Mouse (Mus musculus) small intestine, adult 2 months (tissue): Measurements from ENCODE around the gene Ttc4. TPM values are rescaled to one million over a fixed set of nuclear protein-coding genes. Genes with fewer than 3 reads are reported as not detected.

ENCODE experiments used
- H3K27ac ChIP-seq: fragments of 200-500 bp; 2 replicates; pipeline ENCODE4 v1.5.1; 2012; ENCODE audit warnings: low read depth, low read length, control low read depth, inconsistent platforms; ENCODE audit not compliant: insufficient read depth
- H3K27me3 ChIP-seq: fragments of 200-500 bp; 2 replicates; pipeline ENCODE4 v1.6.1; 2012; ENCODE audit warnings: mild to moderate bottlenecking, moderate library complexity, low read length, inconsistent platforms; ENCODE audit not compliant: control insufficient read depth, insufficient read depth
- H3K36me3 ChIP-seq: fragments of 200-500 bp; 2 replicates; pipeline ENCODE4 v1.6.1; 2012; ENCODE audit warnings: mild to moderate bottlenecking, low read length, control low read depth, inconsistent platforms; ENCODE audit not compliant: control insufficient read depth, insufficient read depth
- H3K4me1 ChIP-seq: fragments of 200-500 bp; 2 replicates; pipeline ENCODE4 v1.6.1; 2012; ENCODE audit warnings: low read length, inconsistent platforms, mixed read lengths; ENCODE audit not compliant: control insufficient read depth, insufficient read depth, insufficient read length
- H3K4me3 ChIP-seq: fragments of 200-500 bp; 2 replicates; pipeline ENCODE4 v1.5.1; 2012; ENCODE audit warnings: low read depth, mild to moderate bottlenecking, control low read depth, inconsistent platforms, low read length, moderate library complexity
- CTCF ChIP-seq: fragments of 200-500 bp; IDR thresholded peaks from 2 replicates; pipeline ENCODE4 v1.5.1; 2012; ENCODE audit warnings: low read depth, mild to moderate bottlenecking, control low read depth, inconsistent platforms, low read length, moderate library complexity, mixed read lengths; ENCODE audit not compliant: insufficient replicate concordance, insufficient read length; ENCODE audit errors: extremely low read depth
- POLR2A ChIP-seq: fragments of 200-500 bp; IDR thresholded peaks from 2 replicates; pipeline ENCODE4 v1.6.1; 2012; ENCODE audit warnings: low read depth, mild to moderate bottlenecking, control low read depth, inconsistent platforms, low read length, moderate library complexity
- WGBS: fragments of 180-500 bp; shearing (Covaris S2); methylation state at CpG from one replicate; pipeline ENCODE4 v1.1.7; 2018; 5-methylcytosine and 5-hydroxymethylcytosine counted together
- polyA plus RNA-seq: library from polyadenylated mRNA; depleted of rRNA; stranded (reverse); fragments of >200 nt; gene quantifications from 2 replicates; pipeline ENCODE4 v1.2.3, GENCODE M21; 2012

Gene Ttc4
- polyA plus RNA-seq, 1 experiment: 41.4 TPM

DNA sequence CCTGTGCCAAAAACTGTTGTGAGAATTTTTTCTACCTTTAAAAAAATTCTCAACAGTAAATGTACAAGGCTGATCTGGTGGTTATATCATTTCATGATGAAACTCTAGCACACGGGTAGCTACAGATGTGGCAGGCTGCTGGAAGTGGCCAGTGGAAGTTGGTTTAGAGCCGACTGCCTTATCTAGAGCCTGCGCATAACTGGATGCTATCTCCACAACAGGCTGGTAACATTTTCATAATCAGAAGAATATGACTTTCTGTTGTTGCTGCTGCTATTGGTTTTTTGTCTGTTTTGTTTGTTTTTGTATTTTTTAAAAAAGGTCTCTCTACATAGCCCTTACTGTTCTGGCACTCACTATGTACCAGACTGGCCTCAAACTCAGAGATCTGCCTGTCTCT, 26.2 kb downstream of the Ttc4 start:
- H3K4me3 ChIP-seq: no peak overlapping the region
- no peak for TF ChIP-seq CTCF
- no peak for TF ChIP-seq POLR2A
- H3K27ac ChIP-seq: no peak overlapping the region
- H3K27me3 ChIP-seq: no peaks in the 10 kb centered on the region
- peaks cover 3% of the 10 kb centered on the region; the same call in 1 of the 2 replicates for H3K36me3 ChIP-seq
- H3K4me1 ChIP-seq: peaks cover 6% of the 10 kb centered on the region; the same call in 1 of the 2 replicates
- WGBS: 93% methylated on average over 3 of the region's 3 CpGs

DNA sequence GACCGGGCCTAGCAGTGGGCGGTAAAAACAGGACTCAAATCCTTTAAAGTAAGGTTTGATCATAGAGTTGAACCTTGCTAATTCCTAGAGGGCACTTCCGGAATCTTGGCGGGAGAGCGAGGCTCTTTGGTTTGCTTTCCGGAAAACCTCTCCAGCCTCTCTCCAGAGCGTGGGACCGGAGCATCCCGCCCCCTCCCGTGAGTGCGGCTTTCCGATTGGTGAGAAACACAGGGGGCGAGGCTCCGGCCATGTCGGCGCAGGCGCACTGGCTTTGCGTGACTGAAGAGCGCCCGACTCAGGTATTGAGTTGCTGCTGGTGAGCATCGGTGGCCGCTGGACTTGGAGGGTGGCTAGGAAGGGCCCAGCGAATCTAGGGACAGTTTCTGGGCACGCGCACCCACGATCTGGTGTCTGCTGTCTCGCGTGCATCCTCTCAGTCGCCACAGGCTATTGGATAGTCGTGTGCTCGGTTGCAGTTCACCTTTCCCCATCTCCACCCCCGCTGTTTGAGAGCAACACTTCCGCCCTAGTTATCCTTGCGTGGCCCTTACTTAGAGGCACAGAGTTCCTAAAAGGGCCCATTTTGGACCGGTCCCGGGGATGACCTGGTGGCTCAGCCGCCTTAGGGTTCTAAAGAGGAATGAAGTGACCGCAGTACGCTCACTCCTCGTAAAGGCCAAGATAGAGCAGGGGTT, 27.8 kb downstream of the Ttc4 start, which contains the start of gene Pars2:
Gene Pars2, plus strand, starts transcription at position 237 of the 695 bp plus-strand sequence.
- Histone ChIP-seq H3K4me1 (peaks cover 6% of the 10 kb centered on the region; the same call in 1 of the 2 replicates), H3K4me3 (peak within 1 kb of the TSS; percentile 95), H3K27ac (peak within 1 kb of the TSS; percentile 34; the same call in 1 of the 2 replicates), H3K27me3 (no peaks in the 10 kb centered on the region), H3K36me3 (peaks cover 3% of the 10 kb centered on the region; the same call in 1 of the 2 replicates)
- WGBS: under 1% methylated on average over 40 of the region's 40 CpGs
- TF ChIP-seq CTCF (no peak), POLR2A (peak; percentile 61)

DNA sequence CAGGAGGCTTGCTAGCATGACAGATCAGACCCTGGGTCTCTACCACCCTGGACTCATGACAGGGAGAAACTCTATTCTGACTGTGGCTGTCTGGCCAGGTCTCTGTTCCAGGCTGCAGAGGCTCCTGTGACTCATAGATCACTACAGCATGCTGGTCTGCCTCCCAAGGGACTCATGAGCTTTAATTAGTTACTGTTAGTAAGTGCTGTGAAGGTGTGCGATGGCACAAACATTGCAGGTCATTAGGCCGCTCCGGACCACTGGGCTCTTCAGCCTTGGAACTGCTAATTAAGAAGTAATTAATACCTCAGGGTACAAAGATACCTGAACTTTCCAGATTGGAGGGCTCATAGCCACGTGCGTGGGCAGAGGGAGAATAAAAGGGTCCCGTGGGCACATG, 31.6 kb downstream of the Ttc4 start:
- Histone ChIP-seq H3K4me3 (no peak overlapping the region), H3K4me1 (peaks cover 13% of the 10 kb centered on the region), H3K27ac (no peak overlapping the region), H3K36me3 (no peaks in the 10 kb centered on the region), H3K27me3 (no peaks in the 10 kb centered on the region)
- 90% methylated on average over 6 of the region's 6 CpGs for WGBS
- TF ChIP-seq POLR2A: no peak
- no peak for TF ChIP-seq CTCF

DNA sequence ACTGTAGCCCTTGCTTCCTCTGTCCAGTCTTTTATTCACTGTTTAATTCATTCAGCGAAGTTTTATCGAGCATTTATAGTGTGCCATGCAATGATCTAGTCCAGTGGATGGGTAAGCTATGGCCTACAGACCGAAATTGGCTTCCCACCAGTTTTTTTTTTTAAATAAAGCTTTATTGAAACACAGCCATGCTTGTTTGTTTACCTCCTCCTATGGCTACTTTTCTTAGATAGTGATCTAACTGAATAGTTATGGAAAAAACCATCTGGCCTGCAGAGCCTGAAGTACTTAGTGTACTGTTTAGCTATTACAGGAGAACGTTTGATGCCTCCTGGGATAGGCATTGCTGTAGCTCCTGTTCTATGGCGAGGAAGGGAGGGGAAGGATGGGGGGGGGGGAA, 32.9 kb downstream of the Ttc4 start:
- no peak for TF ChIP-seq POLR2A
- TF ChIP-seq CTCF: no peak
- no peaks in the 10 kb centered on the region for H3K27me3 ChIP-seq
- H3K27ac ChIP-seq: no peak overlapping the region
- H3K4me1 ChIP-seq: peaks cover 8% of the 10 kb centered on the region; the same call in 1 of the 2 replicates
- 80% methylated on average over 5 of the region's 5 CpGs for WGBS
- no peak overlapping the region for H3K4me3 ChIP-seq
- H3K36me3 ChIP-seq: 0 out of 2 replicates have a peak, but pooled peaks cover 2% of the 10 kb centered on the region

DNA sequence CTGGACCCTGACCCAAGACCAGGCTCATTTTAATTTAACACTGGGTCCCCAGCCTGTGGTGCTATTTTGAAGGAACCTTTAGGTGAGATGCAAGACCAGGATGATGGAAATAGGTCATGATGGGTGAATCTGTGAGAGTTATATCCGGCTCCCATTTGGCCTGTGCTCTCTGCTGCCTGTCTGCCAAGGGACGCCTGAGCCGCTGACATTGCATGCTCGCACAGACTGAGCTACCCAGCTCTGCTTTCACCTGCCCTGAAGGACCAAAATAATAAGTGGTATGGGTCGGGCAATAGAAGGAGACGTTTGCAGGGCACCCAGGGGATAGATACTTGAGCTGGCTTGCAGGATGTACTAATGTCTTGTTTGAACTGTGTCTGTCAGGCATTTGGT, 34.5 kb downstream of the Ttc4 start:
- H3K4me3 ChIP-seq: no peak overlapping the region
- WGBS: 54% methylated on average over 6 of the region's 6 CpGs
- TF ChIP-seq POLR2A: no peak
- TF ChIP-seq CTCF: no peak
- H3K36me3 ChIP-seq: peaks cover 11% of the 10 kb centered on the region
- no peak overlapping the region for H3K27ac ChIP-seq
- no peaks in the 10 kb centered on the region for H3K27me3 ChIP-seq
- H3K4me1 ChIP-seq: peaks cover 8% of the 10 kb centered on the region; the same call in 1 of the 2 replicates

DNA sequence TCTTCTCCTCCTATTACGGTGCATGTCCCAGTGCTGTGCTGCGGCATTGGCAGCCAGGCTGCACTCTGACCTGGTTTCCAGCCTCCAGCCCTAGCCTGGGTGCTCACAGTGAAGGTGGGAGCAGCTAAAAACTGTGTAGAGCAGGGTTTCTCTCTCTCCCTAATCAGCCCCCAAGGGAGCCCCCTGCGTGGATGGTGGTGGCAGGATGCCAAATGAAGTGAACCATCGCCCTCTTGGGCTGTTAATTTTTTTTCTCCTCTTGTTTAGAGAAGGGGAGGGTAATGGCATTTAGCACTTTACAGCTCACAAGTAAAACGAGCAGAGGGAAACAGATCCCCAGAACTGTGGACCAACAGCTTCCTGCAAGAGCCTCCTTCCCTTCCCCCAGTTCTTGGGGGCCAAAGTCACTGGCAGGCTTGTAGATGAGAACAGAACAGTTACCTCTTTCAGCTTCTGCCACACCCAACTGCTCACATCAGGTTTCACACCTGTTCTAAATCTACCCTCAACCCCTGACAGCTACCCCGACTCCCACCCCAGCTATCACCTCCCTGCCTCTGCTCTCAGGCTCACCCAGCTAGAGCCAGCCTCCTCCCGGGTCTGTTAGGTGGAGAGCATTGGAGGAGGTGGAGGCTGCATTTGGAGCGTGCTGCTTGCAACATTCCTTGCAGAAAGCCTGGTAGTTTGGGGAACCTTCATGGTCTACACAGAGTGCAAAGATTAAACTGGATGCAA, 35.1 kb downstream of the Ttc4 start:
- H3K4me3 ChIP-seq: no peak overlapping the region
- no peak for TF ChIP-seq CTCF
- no peak for TF ChIP-seq POLR2A
- peaks cover 8% of the 10 kb centered on the region; the same call in 1 of the 2 replicates for H3K4me1 ChIP-seq
- no peak overlapping the region for H3K27ac ChIP-seq
- 8% methylated on average over 8 of the region's 8 CpGs for WGBS
- H3K36me3 ChIP-seq: peaks cover 16% of the 10 kb centered on the region
- H3K27me3 ChIP-seq: no peaks in the 10 kb centered on the region

DNA sequence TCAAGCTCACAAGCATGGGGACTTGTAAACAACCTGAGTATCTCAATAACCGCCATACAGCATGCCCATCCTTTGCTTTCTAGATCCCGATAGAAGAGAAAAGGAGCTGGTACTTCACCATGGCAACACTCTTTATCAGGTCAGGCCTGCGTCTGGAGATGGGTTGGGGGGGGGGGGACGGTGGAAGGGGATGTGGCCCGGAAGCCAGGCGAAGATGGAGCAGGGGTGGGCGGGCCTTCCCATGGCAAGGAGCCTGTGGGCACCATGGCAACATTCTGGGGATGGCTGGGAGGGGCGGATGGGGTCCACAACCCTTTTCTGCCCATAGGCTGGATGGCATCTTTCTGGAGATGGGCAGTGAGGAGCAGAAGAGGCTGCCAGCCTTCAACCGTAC, 44.7 kb downstream of the Ttc4 start:
- Histone ChIP-seq H3K36me3 (peaks cover 19% of the 10 kb centered on the region), H3K4me1 (peaks cover 20% of the 10 kb centered on the region), H3K27me3 (no peaks in the 10 kb centered on the region), H3K4me3 (no peak overlapping the region), H3K27ac (no peak overlapping the region)
- TF ChIP-seq CTCF (no peak), POLR2A (no peak)
- WGBS: 65% methylated on average over 9 of the region's 9 CpGs
